Mouse (Mus musculus): Measurements from ENCODE around the gene Fam19a2.

The Fam19a2 gene

DNA sequence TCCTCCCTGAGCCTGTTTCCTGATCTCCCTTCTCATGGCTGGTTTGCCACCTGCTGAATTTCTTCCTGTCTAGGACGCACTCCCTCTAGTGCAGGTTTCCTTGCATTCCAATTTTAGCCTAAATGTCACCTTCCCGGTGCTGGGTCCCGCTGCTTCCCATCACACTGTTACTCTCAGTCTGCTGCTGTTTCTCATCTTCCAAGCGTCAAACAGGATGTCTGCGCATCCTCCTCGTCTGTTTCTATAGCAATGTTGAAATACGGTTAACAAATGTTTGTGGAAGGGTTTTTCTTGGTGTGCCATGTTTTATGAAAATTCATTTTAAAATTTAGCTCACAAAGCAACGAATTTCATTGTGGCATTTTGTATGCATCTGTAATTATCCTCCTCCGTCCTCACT is 131.6 kb downstream of the Fam19a2 start:
- no peak for DNase-seq

DNA sequence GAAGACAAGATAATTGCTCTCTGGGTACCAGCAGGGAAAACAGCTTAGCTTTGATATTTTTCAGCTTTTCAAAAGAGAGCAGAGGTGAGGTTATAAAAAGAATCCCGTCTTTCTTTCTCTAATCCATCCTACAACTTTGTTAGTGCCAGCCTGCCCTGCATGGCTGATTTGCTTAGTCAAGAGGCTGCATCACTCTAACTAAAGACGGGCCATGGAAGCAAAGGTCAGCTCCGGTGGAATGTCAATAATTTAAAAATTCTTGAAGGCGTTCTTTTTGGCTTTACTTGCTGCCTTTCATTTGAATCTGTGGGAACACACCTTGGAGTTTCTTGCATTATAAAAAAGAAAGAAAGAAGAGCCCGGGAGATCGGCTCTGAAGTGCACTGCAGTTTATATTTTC is 134.3 kb downstream of the Fam19a2 start:
- no peak for DNase-seq

DNA sequence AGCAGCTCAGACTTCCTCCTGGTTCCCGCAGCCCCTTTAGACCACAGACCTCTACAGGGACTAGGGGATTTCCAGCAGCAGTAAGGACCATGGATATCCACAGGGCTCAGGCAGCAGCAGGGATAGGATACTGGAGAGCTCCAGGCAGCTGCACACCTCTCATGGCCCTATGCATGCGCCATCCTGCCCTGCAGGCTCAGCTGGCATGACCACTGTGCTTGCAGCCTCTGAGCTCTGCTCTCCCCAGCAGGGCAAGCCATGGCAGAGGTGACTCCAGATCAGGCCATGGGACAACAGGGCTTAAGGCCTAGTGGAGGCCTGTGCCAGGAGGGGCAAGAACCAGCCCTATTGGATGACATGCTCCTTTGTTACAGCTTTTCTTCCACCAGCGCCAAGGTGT is 137.4 kb downstream of the Fam19a2 start:
- no peak for DNase-seq

DNA sequence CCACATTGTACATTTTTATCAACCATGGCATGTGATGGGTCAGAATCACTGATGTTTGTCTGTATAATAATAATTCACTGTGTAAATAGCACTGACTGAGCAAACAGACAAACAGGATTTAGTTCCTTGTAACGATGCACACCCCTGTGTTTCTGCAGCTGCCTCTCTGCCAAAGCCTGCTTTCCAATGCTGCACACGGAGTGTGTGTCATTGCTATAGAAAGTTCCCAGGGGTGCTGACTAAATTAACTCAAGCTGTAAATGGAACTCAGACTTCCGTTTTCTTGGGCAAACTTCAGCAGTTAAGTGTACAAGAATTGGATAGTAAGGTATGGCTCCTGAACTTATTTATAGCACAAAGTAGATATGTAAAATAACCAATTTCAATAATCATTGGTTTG is 138.7 kb downstream of the Fam19a2 start:
- no peak for DNase-seq

DNA sequence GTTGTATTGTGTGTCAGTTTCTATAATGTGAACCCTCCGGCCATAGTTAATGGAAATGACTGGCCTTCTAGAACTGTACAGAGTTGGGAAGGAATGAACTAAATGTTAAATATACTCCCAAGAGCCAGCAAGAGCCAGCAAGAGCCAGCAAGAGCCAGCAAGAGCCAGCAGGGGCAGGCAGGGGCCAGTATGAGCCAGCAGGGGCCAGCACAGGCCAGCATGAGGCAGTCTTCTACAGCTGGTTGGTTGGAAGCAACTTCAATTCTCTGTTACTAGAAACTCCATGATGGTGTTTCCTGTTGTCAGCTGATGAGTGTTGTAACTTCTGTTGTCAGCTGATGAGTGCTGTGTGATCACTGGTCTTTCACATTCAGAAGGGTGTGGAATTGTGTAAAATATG is 151.2 kb downstream of the Fam19a2 start:
- DNase-seq: no peak

DNA sequence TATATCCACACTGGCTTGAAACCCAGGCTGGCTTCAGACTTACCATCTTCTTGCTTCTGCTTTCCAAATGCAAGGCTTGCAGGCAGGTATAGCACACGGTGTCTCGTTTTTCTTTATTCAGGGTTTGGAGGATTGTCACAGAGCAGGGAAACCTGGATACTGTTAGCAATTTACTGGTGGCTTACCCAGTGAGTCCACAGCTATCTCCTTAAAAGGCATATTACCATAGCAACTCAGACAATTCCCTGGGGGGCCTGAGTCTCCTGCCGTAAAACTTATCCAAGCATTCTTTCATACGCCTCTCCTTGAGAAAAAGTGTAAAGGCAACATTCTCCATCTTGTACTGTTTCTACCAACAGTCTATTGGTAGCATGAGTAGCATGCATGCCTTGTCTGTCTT is 152.2 kb downstream of the Fam19a2 start:
- no peak for DNase-seq

DNA sequence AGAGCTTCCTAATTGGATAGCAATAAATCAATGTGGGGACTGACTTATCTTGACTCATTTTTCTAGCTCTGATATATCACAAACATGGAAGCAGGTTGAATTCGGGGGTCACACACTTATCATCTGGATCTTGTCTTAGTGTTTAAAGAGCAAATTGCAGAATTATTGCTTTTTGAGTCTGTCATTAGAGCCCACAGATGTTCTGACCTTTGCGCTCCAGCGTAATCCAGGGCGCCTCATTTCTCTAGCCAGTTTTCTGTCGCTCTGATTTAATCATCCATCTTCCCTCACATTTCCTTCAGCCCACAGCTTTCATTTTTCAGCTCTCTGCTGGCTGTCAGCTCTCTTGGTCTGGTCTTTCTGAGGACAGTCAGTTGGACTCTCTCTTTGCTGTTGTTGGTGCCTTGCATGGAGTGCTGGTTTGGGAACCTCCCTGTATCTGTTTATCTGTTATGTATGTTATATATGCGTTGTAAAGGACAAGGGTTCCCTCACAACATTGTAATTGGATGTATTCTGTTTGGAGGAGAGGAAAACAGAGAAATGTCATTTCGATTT is 154.9 kb downstream of the Fam19a2 start:
- no peak for DNase-seq

DNA sequence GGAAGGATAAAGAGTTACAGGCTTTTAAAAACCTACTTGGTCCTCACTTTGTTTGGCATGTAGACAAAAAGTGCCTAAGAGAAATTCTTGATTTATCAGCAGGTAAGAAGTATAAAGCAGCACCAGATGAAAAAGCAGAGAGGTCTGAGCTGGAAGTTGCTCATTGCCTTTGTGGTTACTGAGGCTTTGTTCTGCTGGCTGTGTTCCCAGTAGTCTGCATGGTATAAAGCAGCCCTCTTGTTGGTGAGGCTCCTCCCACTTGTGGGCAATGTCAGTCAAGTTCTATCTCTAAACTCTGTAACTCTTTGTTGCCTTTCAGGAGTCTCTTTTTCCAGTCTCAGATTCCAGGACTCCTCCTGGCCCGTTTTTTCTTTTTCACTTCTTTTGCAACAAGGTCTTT is 156.5 kb downstream of the Fam19a2 start:
- DNase-seq: no peak

DNA sequence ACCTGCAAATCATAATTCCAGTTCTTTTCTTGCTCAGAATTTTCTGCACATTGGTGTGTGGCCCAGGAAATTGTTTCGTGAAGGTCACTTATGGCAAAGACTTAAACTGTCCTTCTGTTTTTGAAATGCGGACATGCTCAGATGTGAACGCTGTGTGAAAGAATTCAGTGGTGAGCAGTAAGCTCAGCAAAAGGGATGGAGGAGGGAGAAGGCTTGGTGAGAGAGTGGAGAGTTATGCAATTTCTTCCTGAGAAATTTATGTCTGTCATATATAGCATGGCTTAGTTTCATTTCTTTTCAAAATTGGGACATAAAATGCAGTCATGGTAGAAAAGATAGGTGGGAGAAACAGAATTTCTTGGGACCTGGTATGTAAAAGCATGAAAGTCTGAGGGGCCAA is 160.7 kb downstream of the Fam19a2 start:
- DNase-seq: no peak

DNA sequence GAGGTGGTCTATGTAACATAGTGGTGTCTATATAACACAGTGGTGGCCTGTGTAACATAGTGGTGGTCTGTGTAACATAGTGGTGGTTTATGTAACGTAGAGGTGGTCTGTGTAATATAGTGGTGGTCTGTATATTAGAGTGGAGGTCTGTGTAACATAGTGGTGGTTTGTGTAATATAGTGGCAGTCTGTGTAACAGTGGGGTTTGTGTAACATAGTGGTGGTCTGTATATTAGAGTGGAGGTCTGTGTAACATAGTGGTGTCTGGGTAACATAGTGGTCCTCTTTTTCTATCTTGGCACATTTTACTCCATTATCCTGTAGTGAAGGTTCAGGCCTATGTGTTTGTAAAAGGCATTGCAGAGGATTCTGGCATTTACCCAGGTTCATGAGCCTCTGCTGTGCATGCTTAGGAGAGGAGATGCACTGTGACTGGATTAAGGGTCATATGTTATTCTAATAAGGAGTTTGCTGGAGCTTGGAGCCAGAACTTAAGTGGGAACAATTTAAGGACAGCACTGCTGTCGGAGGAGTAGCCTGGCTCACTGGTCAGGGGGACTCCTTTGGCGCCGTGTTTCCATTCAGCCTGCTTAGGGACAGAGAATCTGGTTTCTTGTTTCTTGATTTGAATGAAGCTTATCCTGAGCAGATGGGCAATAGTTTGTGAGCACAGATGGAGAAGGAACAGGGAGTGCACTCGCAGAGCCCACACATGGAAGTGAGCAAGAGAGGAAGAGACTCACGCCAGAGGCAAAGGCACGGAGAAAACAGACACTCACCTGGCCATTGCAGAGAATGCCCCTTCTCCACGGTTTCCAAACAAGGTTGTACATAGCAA is 162.9 kb downstream of the Fam19a2 start:
- DNase-seq: no peak

DNA sequence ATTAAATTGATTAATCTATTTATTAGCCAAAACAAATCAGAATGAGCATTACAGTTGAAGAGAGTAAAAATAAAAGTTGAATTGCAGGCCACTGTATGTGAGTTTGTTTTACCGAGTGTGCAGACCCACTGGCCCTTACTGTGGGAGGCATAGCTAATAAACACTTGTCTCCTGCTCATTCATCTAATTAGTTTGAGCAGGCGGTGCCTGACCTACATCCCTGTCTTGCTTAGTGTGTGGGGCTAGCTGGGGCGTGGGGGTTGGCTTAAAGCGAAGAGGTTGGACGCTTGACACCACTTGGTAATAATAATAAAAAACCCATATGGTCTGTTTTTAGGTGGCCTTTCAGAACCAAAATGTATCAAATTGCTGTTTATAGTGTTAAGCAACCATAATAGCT is 167.8 kb downstream of the Fam19a2 start:
- DNase-seq: no peak

DNA sequence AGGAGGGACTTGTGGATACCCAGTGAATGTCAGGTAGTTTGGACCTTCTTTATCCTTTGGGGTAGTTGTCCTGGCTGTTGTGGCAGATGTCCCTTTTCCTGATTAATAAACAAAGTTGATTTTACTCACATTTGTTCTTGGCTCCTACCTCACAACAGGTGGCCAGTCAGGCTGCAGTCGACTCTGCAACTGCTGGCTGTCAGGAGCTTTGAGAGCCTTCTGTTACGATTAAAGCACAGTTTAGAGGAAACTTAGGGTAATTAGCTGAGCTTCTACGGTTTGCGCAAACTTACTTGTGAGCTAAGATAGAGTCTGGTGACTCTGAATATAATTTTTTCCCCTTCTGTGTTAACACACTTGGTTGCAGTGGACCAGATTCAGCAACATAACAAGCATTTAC is 173.8 kb downstream of the Fam19a2 start:
- no peak for DNase-seq

DNA sequence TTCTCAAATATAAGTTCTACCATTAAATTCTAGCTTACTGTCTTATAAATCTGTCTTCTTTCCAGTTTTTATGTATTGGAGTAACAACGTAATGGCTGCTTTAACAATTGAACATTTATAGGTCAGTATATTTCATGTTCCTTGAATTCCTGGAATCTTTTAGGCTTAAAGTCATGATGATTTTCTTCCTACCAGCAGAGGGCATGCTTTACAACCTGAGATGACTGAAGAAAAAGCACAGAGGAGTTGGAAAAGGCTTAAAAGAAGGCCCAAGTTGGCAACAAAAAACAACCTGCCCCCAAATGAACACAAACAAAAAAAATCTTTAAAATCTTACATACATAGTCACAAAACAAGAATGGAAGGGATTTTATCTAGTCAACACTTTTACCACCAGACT is 193.0 kb downstream of the Fam19a2 start:
- DNase-seq: no peak

DNA sequence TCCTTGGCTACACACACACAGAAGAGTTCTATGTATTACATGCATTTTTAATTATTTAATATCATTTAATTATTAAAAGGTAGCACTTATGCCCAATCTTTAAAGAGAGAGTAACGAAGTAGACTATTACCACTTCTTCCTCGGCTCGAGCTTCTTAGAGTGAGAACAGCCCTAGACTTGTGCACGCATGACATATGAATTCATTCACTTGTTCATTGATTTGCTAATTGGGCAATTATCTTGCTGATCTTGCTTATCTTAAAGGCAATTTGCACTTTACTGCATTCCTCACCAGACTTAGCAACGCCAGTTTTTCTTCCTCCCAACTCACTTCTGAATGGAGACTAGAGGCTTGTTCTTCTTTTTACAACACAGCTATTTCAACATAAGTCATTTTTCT is 196.7 kb downstream of the Fam19a2 start:
- no peak for DNase-seq

DNA sequence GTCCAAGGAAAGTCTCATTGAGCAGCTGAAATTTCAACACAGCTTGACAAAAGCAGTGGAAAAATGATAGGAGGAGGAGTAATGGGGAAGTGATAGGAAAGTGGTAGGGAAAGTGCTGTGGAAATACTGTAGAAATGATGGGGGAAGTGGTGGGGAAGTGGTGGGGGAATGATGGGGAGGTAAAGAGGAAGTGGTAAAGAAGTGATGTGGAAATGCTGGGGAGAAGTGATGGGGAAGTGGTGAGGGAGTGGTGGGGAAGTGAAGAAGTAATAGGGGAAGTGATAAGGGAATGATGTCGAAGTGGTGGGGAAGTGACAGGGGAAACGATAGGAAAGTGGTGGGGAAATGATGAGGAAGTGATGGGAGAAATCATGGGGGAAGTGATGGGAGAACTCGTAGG is 198.5 kb downstream of the Fam19a2 start:
- DNase-seq: no peak

DNA sequence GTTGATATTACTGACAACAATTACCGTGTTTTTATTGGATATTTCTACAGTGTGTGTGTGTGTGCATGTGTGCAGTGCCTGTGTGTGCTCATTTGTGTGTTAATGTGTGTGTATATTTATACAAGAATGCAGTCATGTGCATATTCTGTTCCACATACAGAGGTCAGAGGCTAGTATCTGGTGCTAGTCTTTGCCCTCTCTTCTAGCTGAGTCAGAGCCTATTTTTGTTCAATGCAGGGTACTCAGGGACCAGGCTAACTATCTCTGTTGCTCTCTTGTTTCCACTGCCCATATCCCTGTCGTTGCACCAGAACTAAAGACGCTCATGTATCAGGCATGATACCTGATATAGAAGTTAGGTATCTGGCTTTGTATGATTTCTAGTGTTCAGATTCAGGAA is 251.0 kb downstream of the Fam19a2 start:
- no peak for DNase-seq

DNA sequence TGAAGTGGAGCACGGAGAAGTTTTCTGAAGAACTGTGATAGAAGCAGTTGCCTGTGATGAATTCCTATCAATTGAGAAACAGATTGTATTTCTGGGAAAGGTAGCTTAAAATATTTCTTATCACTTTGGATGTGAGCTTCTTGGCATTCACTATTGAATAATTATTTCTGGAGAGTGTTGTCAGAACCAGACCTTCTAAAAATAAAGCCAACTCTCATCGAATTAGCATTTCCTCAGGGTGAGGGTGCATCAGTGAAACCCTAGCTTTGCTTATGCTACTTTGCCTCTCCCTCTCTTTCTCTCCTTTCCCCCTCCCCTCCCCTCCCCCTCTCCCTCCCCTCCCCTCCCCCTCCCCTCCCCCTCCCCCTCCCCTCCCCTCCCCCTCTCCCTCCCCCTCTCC is 256.8 kb downstream of the Fam19a2 start:
- no peak for DNase-seq

DNA sequence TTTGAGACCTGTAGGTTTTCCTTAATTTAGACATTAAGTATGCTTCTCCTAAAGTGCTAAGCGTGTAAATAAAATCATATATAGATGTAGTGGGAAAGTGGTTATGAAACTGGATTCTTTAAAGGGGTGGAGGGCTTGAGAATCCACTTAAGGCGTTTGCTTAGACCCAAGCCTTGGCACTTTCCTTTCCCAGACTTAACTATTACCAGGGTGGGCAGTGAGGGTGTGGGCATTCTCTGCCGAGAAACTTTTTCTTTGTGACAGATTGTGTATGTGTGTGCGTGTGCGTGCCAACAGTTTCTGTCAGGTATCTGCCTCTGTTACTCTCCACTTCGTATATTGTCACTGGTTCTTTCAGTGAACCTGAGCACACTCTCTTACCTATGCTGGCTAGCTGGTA is 257.4 kb downstream of the Fam19a2 start:
- DNase-seq: no peak

DNA sequence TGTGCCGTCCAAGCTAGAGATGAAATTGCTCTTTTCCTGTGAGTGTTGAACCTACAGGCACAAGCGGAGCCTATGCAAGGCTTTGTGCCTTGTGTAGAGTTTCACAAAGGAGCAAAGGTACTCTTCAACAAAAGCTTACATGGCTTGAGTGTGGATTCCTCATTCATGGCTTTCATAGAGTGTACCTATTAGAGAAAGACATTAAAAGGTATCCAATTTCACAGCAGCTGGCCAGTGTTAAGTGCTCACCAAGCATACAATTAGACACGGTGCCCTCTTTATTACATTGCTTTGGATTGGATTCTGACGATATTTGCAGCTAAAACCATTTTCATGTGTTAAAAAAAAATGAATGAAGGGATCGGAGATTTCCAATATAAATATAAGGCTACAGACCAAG is 261.6 kb downstream of the Fam19a2 start:
- DNase-seq: no peak

DNA sequence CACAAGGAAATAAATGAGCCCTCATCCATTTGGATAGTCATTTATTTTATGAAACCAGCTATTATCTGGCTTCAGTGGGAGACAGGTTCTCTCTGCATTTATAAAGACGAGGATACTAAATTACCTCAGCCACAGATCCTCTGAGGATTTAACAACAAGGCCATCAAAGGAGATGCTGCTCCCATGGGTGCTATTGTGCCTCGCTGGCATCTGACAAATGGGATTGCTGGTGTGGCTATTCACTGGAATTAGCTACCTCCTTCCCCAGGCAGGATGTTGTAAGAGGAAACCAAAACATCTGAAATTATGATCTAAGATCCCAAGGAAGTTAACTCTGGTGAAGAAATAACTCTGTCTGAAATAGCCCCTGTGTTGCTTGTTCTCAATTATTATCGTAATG is 262.3 kb downstream of the Fam19a2 start:
- DNase-seq: no peak

DNA sequence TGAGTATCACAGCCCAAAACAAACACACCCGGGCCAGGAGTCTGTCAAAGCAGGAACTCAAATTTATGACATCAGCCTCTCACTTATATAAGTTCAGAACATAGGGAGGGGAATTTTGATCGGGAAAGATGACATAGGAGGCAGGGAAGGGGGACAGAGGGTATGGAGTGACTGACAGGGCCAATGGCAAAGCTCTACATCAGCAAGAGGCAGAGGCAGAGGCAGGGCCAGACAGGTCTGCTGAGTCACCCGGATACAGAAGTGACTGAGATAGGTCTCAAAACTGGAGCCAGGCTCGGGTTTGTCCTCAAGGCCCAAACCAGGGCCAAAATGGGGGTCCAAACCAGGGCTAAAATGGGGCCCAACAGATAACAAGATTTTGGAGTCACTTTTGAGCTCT is 272.3 kb downstream of the Fam19a2 start:
- DNase-seq: no peak

DNA sequence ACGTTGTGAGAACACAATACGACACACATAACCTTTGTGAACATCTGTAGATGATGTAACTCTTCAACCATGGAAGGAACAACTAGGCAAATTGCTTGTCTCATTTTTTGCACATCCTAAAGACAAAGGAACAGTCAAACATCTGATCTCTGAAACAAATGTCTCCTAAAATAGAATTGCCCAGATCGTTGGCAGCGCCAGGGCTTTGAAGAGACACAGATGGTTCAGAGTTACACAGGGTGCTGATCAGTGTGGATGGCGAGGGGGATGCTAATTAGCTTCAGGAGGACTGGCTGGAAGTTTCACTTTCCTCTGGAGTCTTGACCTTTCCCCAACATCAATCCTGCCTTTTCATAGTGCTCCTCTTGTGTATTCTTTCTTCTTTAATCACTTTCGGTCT is 284.6 kb downstream of the Fam19a2 start:
- no peak for DNase-seq

DNA sequence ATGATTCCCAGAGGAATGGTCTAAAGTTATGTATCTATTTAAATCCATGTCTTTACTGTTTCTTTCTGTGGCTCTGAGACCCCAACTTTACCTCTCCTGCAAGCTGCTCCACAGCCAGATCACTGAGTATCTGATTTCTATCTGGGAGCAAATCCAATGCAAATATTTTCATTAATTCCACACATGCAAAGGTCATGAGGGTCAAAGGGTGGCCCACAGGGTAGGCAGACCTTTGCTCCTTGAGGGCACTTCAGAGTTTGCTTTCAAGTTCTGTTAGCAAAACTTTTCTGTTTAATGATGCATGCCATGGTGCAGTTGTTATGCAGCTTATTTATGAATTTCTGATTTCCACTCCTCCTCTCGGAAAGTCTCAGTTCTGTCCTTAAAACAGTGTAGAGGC is 303.9 kb downstream of the Fam19a2 start:
- DNase-seq: no peak

DNA sequence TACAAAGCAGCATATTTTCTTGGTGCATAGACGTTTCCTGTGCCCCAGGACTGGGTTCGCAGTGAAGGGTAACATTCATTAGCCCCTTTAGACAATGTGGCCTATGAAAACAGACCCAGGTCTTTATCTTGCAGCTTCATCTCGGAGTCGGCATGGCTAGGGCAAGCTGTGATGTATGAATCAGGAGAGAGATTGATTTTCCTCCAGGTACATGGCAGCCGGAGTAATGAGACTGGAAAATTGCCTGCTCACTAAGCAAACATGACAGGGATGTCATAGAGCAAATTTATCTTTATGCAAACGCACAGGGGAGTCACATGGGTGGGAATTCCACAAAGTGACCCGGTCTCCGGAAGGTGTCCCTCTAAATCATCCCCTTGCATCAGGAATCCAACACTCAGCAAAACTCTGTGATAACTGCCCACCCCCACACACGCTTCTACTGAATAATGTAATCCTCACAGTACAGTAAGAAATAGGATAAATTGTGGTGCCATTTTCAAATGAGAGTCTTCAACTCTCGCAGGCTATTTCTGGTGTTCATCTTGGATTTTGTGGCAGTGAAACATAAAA is 306.9 kb downstream of the Fam19a2 start:
- DNase-seq: no peak

All from lung, postnatal 14 days (tissue).